Mouse (Mus musculus): ENCODE data around the gene Nup133. TPM values are rescaled to one million over a fixed set of nuclear protein-coding genes. Genes with fewer than 3 reads are reported as not detected.

The Nup133 gene
- polyA plus RNA-seq, 1 experiment from 2014 or later = 52.3 TPM

DNA sequence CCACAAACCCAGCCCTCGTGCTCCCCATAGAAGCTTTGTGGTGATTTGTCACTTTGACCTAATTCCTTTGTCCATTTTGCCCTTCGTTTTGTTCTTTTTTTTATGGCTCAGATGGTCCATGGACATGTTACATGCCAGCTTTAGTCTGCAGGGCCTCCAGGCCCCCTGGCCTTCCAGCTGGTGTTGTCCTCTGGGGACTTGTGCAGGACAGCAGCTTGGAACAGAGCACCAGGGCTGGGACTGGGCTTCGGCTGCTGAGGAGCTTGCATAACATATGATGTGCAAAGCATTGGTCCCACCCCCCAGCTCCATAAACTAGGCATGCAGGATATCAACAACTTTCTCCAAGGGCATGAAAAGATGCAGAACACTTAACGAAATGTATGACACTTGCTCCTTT is 59.3 kb downstream of the Nup133 start:
- ATAC-seq (ENCODE audit: insufficient read depth, low FRiP score, low TSS enrichment) (no peak), DNase-seq (ENCODE audit: low spot score) (no peak)
- 62% methylated on average over 4 of the region's 4 CpGs for WGBS
- Histone ChIP-seq H3K9ac (ENCODE audit: low read length) (no peak overlapping the region), H3K4me1 (ENCODE audit: control insufficient read depth, insufficient read depth, low read length) (no peaks in the 10 kb centered on the region; the same call in 1 of the 2 replicates), H3K4me2 (ENCODE audit: low read depth) (no peak overlapping the region), H3K36me3 (ENCODE audit: control insufficient read depth, insufficient read depth, low read length) (no peaks in the 10 kb centered on the region), H3K4me3 (ENCODE audit: low read depth, low read length) (no peak overlapping the region), H3K9me3 (ENCODE audit: control insufficient read depth, low read length) (no peaks in the 10 kb centered on the region), H3K27me3 (ENCODE audit: control insufficient read depth, insufficient read depth, low read length) (peaks cover 51% of the 10 kb centered on the region), H3K27ac (ENCODE audit: low read depth, low read length) (no peak overlapping the region)

DNA sequence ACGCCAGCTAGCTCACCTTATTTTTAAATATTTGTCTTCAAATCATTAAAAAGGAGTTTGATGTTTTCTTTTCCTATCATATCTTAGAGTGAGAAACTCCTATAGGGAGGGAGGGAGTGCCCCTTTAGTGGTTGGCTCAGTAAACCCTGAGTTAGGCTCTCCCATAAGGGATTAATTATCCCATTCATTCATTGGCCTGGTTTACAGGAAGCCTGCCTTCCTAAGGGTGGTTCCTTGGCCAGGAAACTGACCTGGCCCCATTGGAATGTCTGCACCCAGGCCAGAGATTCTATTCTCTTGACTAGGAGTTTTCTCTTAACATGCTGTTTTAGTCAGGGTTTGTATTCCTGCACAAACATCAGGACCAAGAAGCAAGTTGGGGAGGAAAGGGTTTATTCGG is 61.1 kb downstream of the Nup133 start:
- Histone ChIP-seq H3K9ac (ENCODE audit: low read length) (no peak overlapping the region), H3K4me2 (ENCODE audit: low read depth) (no peak overlapping the region), H3K27ac (ENCODE audit: low read depth, low read length) (no peak overlapping the region), H3K9me3 (ENCODE audit: control insufficient read depth, low read length) (no peaks in the 10 kb centered on the region), H3K4me3 (ENCODE audit: low read depth, low read length) (no peak overlapping the region), H3K27me3 (ENCODE audit: control insufficient read depth, insufficient read depth, low read length) (peaks cover 37% of the 10 kb centered on the region), H3K36me3 (ENCODE audit: control insufficient read depth, insufficient read depth, low read length) (no peaks in the 10 kb centered on the region), H3K4me1 (ENCODE audit: control insufficient read depth, insufficient read depth, low read length) (no peaks in the 10 kb centered on the region; the same call in 1 of the 2 replicates)
- no peak for DNase-seq (ENCODE audit: low spot score)
- ATAC-seq (ENCODE audit: insufficient read depth, low FRiP score, low TSS enrichment) = no peak
- WGBS = 90% methylated on average over 2 of the region's 2 CpGs

GRCm38 (mm10) chr8:123887163-123887562 is 61.9 kb downstream of the Nup133 start:
- Histone ChIP-seq H3K27ac (ENCODE audit: low read depth, low read length) (no peak overlapping the region), H3K4me1 (ENCODE audit: control insufficient read depth, insufficient read depth, low read length) (no peaks in the 10 kb centered on the region; the same call in 1 of the 2 replicates), H3K4me2 (ENCODE audit: low read depth) (no peak overlapping the region), H3K36me3 (ENCODE audit: control insufficient read depth, insufficient read depth, low read length) (no peaks in the 10 kb centered on the region), H3K4me3 (ENCODE audit: low read depth, low read length) (no peak overlapping the region), H3K9me3 (ENCODE audit: control insufficient read depth, low read length) (no peaks in the 10 kb centered on the region), H3K27me3 (ENCODE audit: control insufficient read depth, insufficient read depth, low read length) (peaks cover 29% of the 10 kb centered on the region), H3K9ac (ENCODE audit: low read length) (no peak overlapping the region)
- no peak for ATAC-seq (ENCODE audit: insufficient read depth, low FRiP score, low TSS enrichment)
- 97% methylated on average over 4 of the region's 4 CpGs for WGBS
- no peak for DNase-seq (ENCODE audit: low spot score)

DNA sequence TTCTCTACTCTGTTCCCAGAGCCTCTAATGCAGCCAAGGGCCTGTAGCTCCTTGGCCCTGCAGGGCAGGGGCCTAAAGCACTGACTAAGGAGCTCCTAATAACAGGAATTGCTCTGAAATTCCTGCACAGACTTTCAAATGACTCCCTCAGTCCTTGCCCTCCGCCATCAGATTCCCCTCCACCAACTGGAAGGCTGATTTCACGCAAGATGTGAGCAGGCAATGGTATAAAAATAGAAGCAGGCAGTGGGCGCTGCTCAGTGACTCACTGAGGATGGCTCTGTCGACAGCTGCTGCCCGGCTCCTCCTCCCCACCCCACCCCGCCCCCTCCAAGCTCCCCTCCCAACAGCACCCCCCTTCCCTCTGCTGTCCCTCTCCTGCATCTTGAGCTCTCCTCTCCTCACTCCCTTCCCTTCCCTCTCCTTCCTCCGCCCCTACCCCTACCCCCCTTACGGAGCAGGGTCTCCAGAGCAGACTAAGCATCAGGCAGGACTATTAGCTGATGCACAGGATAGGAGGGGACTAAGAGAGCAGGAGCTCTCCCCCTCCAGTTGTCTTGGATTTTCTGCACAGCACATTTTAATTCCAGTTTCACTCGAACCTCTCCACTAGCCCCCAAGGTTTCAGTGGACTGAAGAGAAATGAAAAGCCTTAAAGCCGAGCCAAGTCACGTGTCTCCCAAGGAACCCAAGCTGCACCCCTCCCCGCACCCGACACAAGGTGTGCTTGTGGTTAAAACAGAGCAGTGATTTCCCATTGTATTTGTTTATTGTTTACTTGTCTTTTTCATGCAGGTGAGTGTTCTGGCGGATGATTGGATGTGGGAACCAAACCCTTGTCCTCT is 64.1 kb downstream of the Nup133 start:
- ATAC-seq (ENCODE audit: insufficient read depth, low FRiP score, low TSS enrichment) (peak; percentile 45; the same call in 1 of the 2 replicates), DNase-seq (ENCODE audit: low spot score) (peak; percentile 21)
- Histone ChIP-seq H3K4me3 (ENCODE audit: low read depth, low read length) (no peak overlapping the region), H3K27ac (ENCODE audit: low read depth, low read length) (no peak overlapping the region), H3K36me3 (ENCODE audit: control insufficient read depth, insufficient read depth, low read length) (no peaks in the 10 kb centered on the region), H3K27me3 (ENCODE audit: control insufficient read depth, insufficient read depth, low read length) (peaks cover 9% of the 10 kb centered on the region), H3K4me1 (ENCODE audit: control insufficient read depth, insufficient read depth, low read length) (no peaks in the 10 kb centered on the region; the same call in 1 of the 2 replicates), H3K9ac (ENCODE audit: low read length) (no peak overlapping the region), H3K4me2 (ENCODE audit: low read depth) (no peak overlapping the region), H3K9me3 (ENCODE audit: control insufficient read depth, low read length) (no peaks in the 10 kb centered on the region)
- WGBS = 10% methylated on average over 13 of the region's 14 CpGs

DNA sequence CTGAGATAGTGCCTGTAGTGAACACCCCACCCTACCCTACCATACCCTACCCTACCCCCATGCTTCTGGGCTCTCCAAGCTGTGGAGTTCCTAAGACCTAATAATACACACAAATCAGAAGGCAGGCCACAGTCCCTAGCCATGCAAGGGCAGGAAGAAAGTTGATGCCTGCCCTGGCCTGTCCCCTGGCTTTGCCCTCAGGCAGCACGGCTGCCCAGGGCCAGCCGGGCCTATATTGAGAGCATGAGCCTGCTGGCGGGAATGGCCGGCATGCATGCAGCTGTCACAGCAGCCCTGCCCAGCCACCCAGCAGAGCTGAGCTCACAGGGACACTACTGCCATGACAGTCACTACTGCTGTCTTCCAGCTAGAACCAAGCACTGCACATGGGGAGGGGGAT is 66.0 kb downstream of the Nup133 start:
- H3K4me1 ChIP-seq (ENCODE audit: control insufficient read depth, insufficient read depth, low read length) = no peaks in the 10 kb centered on the region; the same call in 1 of the 2 replicates
- H3K4me3 ChIP-seq (ENCODE audit: low read depth, low read length) = no peak overlapping the region
- H3K36me3 ChIP-seq (ENCODE audit: control insufficient read depth, insufficient read depth, low read length) = no peaks in the 10 kb centered on the region
- no peak overlapping the region for H3K4me2 ChIP-seq (ENCODE audit: low read depth)
- ATAC-seq (ENCODE audit: insufficient read depth, low FRiP score, low TSS enrichment) (no peak), DNase-seq (ENCODE audit: low spot score) (no peak)
- WGBS = 69% methylated on average over 4 of the region's 4 CpGs
- H3K27me3 ChIP-seq (ENCODE audit: control insufficient read depth, insufficient read depth, low read length) = peaks cover 9% of the 10 kb centered on the region
- no peak overlapping the region for H3K9ac ChIP-seq (ENCODE audit: low read length)
- no peak overlapping the region for H3K27ac ChIP-seq (ENCODE audit: low read depth, low read length)
- H3K9me3 ChIP-seq (ENCODE audit: control insufficient read depth, low read length) = no peaks in the 10 kb centered on the region

DNA sequence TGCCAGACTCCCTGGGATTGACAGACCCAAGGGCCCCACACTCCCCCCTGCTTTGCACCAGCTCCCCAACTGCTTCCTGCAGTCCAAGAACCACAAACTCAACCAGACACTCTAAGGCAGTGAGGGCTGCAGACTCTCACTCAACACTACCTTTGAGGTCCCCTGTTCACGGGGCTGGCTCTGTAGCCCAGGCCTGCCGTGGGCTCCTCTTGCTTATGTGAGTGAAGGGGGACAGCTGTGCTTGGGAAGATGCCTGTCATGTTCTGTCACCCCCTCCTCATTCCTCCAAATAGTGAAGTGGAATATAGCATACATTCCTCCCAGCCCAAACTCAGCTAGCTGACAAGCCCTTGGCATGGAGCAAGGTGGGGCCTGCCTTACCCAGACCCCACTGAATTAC is 66.7 kb downstream of the Nup133 start:
- Histone ChIP-seq H3K27me3 (ENCODE audit: control insufficient read depth, insufficient read depth, low read length) (peaks cover 9% of the 10 kb centered on the region), H3K9me3 (ENCODE audit: control insufficient read depth, low read length) (no peaks in the 10 kb centered on the region), H3K9ac (ENCODE audit: low read length) (no peak overlapping the region), H3K27ac (ENCODE audit: low read depth, low read length) (no peak overlapping the region), H3K4me1 (ENCODE audit: control insufficient read depth, insufficient read depth, low read length) (no peaks in the 10 kb centered on the region; the same call in 1 of the 2 replicates), H3K4me3 (ENCODE audit: low read depth, low read length) (no peak overlapping the region), H3K36me3 (ENCODE audit: control insufficient read depth, insufficient read depth, low read length) (no peaks in the 10 kb centered on the region), H3K4me2 (ENCODE audit: low read depth) (no peak overlapping the region)
- WGBS = 90% methylated on average over 2 of the region's 2 CpGs
- ATAC-seq (ENCODE audit: insufficient read depth, low FRiP score, low TSS enrichment) (no peak), DNase-seq (ENCODE audit: low spot score) (no peak)

DNA sequence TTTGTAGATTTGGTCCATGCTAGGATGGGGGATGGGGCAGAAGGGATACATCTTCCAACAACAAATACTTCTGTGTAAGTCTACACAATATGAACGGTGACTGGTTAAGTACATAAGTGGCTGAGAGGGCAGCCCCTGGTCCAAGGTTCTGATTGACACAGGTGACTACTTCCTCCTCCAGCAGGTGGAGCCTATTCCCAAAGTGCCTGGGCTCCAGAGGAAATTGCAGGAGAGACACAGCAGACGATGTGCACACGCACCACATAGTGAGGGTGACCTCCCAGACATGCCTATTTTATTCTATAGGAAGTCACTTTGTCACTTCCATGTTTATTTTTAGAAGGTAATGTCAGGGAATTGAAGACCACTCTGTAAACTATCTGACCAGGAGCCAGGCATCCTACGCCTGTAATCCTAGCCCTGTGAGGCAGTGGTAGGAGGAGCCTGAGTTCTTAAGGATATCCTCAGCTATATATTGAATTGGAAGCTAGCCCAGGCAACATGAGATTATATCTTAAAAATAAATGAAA is 68.2 kb downstream of the Nup133 start:
- WGBS = 53% methylated on average over 4 of the region's 4 CpGs
- peaks cover 7% of the 10 kb centered on the region for H3K27me3 ChIP-seq (ENCODE audit: control insufficient read depth, insufficient read depth, low read length)
- H3K9me3 ChIP-seq (ENCODE audit: control insufficient read depth, low read length) = no peaks in the 10 kb centered on the region
- ATAC-seq (ENCODE audit: insufficient read depth, low FRiP score, low TSS enrichment) = no peak
- no peak overlapping the region for H3K4me3 ChIP-seq (ENCODE audit: low read depth, low read length)
- no peak for DNase-seq (ENCODE audit: low spot score)
- no peak overlapping the region for H3K4me2 ChIP-seq (ENCODE audit: low read depth)
- no peaks in the 10 kb centered on the region for H3K36me3 ChIP-seq (ENCODE audit: control insufficient read depth, insufficient read depth, low read length)
- H3K27ac ChIP-seq (ENCODE audit: low read depth, low read length) = no peak overlapping the region
- no peaks in the 10 kb centered on the region; the same call in 1 of the 2 replicates for H3K4me1 ChIP-seq (ENCODE audit: control insufficient read depth, insufficient read depth, low read length)
- H3K9ac ChIP-seq (ENCODE audit: low read length) = no peak overlapping the region

DNA sequence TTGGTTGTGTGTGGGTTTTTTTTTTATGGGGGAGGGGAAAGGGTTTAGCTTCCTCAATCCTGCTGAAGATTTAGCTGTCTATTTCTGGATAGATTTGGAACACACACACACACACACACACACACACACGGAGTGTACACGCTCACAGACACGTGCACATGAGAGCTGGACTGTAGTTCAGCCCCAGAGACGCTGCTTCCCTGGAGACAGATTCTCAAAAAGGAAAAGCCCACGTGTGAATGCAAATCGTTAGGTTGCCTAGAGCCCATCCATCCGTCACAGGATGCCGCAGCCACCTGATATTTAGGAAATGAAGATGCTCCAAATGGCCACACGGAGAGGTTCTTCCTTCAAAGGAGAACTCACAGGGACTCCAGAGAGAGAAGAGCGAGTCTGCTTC is 68.8 kb downstream of the Nup133 start:
- H3K27me3 ChIP-seq (ENCODE audit: control insufficient read depth, insufficient read depth, low read length) = peaks cover 4% of the 10 kb centered on the region; the same call in 1 of the 2 replicates
- ATAC-seq (ENCODE audit: insufficient read depth, low FRiP score, low TSS enrichment) (no peak), DNase-seq (ENCODE audit: low spot score) (no peak)
- no peak overlapping the region for H3K27ac ChIP-seq (ENCODE audit: low read depth, low read length)
- no peaks in the 10 kb centered on the region; the same call in 1 of the 2 replicates for H3K4me1 ChIP-seq (ENCODE audit: control insufficient read depth, insufficient read depth, low read length)
- WGBS = 71% methylated on average over 10 of the region's 10 CpGs
- no peak overlapping the region for H3K9ac ChIP-seq (ENCODE audit: low read length)
- H3K4me3 ChIP-seq (ENCODE audit: low read depth, low read length) = no peak overlapping the region
- H3K36me3 ChIP-seq (ENCODE audit: control insufficient read depth, insufficient read depth, low read length) = no peaks in the 10 kb centered on the region
- H3K9me3 ChIP-seq (ENCODE audit: control insufficient read depth, low read length) = no peaks in the 10 kb centered on the region
- H3K4me2 ChIP-seq (ENCODE audit: low read depth) = no peak overlapping the region

DNA sequence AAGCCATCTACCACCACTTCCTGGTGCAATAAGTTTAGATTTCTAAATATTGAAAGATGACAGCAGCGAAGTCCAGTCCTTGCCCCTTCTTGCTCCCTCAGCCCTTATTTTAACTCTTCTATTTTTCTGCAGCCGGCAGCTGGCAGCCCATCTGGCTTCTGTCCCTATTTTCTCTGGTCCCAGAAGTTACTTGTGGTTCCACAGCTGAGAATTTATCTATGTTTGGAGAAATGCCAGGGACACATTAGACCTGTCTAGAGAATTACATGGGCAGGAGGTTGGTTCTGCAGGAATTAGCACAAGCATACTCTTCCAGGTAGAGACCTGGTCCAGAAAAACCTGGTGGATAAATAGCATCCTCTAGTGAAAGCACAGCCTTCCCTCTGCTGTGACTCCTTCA is 71.2 kb downstream of the Nup133 start:
- 81% methylated on average over 2 of the region's 2 CpGs for WGBS
- no peak for ATAC-seq (ENCODE audit: insufficient read depth, low FRiP score, low TSS enrichment)
- Histone ChIP-seq H3K27me3 (ENCODE audit: control insufficient read depth, insufficient read depth, low read length) (no peaks in the 10 kb centered on the region), H3K4me3 (ENCODE audit: low read depth, low read length) (no peak overlapping the region), H3K4me1 (ENCODE audit: control insufficient read depth, insufficient read depth, low read length) (no peaks in the 10 kb centered on the region), H3K4me2 (ENCODE audit: low read depth) (no peak overlapping the region), H3K36me3 (ENCODE audit: control insufficient read depth, insufficient read depth, low read length) (no peaks in the 10 kb centered on the region), H3K9me3 (ENCODE audit: control insufficient read depth, low read length) (no peaks in the 10 kb centered on the region), H3K27ac (ENCODE audit: low read depth, low read length) (no peak overlapping the region), H3K9ac (ENCODE audit: low read length) (no peak overlapping the region)
- no peak for DNase-seq (ENCODE audit: low spot score)
